Mouse (Mus musculus): ENCODE results near the gene Epc2.

DNA sequence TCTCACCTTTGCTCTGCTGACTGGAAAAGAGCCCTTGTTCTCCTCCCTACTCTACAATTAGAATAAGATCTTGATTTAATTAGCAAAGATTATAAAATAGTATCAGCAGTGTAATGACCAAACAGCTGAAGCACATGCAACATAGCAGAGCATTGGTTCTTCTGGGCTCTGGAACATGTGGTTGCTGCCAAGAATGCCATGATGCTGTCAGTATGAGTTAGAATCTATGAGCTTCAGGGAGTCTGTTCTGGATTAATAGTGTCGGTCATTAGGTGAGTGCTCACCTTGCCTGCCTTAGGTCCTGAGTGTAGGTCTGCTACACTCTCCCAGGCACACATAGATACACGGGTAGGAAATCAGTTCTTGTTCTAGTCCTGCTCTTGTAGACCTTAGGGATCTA is 69.1 kb downstream of the Epc2 start:
- TF ChIP-seq ZC3H11A (IDR thresholded peaks at IDR 0.05; ENCODE audit: borderline replicate concordance, low read depth, low read length) (no peak), HCFC1 (IDR thresholded peaks at IDR 0.05; ENCODE audit: borderline replicate concordance, insufficient read depth, low read length) (no peak), ZNF384 (IDR thresholded peaks at IDR 0.05; ENCODE audit: low read depth, low read length) (no peak), MAFK (IDR thresholded peaks at IDR 0.05; ENCODE audit: insufficient read depth, low read depth, low read length) (no peak), CHD2 (IDR thresholded peaks at IDR 0.05; ENCODE audit: low read depth, low read length) (no peak)

All from ES-E14 (cell line).